Mouse (Mus musculus) midbrain, embryonic 13.5 days (tissue): ENCODE data around the gene Serpinb9. TPM values are rescaled to one million over a fixed set of nuclear protein-coding genes. Genes with fewer than 3 reads are reported as not detected.

ENCODE experiments used
- ATAC-seq: fragments of 200-750 bp; cut with Nextera tagmentation; 2 replicates; pipeline ENCODE4 v1.8.0; 2017; ENCODE audit warnings: mild to moderate bottlenecking, moderate TSS enrichment, moderate library complexity
- H3K27ac ChIP-seq: fragments of 300-500 bp; sonication (generic); 2 replicates; pipeline ENCODE4 v1.5.1; 2015; ENCODE audit warnings: inconsistent platforms, mild to moderate bottlenecking, moderate library complexity
- H3K27me3 ChIP-seq: fragments of 300-500 bp; sonication (generic); 2 replicates; pipeline ENCODE4 v1.6.1; 2015; ENCODE audit warnings: mild to moderate bottlenecking, inconsistent platforms
- H3K36me3 ChIP-seq: fragments of 300-500 bp; sonication (generic); 2 replicates; pipeline ENCODE4 v1.6.1; 2015; ENCODE audit warnings: mild to moderate bottlenecking, inconsistent platforms
- H3K4me1 ChIP-seq: fragments of 300-500 bp; sonication (generic); replicated peaks from 2 replicates; pipeline ENCODE4 v1.6.1; 2015; ENCODE audit warnings: inconsistent platforms
- H3K4me2 ChIP-seq: fragments of 300-500 bp; sonication (generic); replicated peaks from 2 replicates; pipeline ENCODE4 v1.6.1; 2015; ENCODE audit warnings: moderate library complexity, mild to moderate bottlenecking, inconsistent platforms
- H3K4me3 ChIP-seq: fragments of 300-500 bp; sonication (generic); replicated peaks from 2 replicates; pipeline ENCODE4 v1.5.1; 2015; ENCODE audit warnings: mild to moderate bottlenecking, inconsistent platforms
- H3K9ac ChIP-seq: fragments of 300-500 bp; sonication (generic); replicated peaks from 2 replicates; pipeline ENCODE4 v1.6.1; 2015; ENCODE audit warnings: mild to moderate bottlenecking, inconsistent platforms
- H3K9me3 ChIP-seq: fragments of 300-500 bp; sonication (generic); 2 replicates; pipeline ENCODE4 v1.6.1; 2016; ENCODE audit warnings: mild to moderate bottlenecking, inconsistent platforms
- WGBS: fragments of 180-500 bp; shearing (Covaris S2); methylation state at CpG from one replicate; pipeline ENCODE4 v1.1.7; 2015; 5-methylcytosine and 5-hydroxymethylcytosine counted together
- polyA plus RNA-seq: library from polyadenylated mRNA; unstranded; fragments of >200 nt; fragmentation: Nextera tagmentation; extraction: Ambion mirVana; gene quantifications from 2 replicates; pipeline ENCODE4 v1.2.1, GENCODE M21; 2015

Serpinb9 gene
- polyA plus RNA-seq, 1 experiment from 2014 or later: 0.89 TPM

DNA sequence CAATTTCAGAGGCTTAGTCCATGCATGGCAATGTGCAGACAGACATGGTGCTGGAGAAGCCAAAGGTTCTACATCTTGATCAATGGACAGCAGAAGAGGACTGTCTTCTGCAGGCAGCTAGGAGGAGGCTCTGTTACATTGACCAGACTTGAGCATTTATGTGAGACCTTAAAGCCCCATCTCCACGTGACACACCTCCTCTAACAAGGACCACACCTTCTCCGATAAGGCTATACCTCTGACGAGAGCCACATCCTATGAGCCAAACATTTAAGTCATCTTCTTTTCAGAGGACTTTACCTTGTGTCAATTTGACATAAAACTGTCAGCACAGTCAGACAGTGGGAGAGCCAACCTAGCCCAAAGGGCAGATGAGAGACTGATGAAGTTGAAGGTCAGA is 32.3 kb upstream of the Serpinb9 start:
- no peak overlapping the region for H3K9ac ChIP-seq
- H3K4me3 ChIP-seq: no peak overlapping the region
- H3K4me2 ChIP-seq: no peak overlapping the region
- no peaks in the 10 kb centered on the region for H3K4me1 ChIP-seq
- no peak overlapping the region for H3K27ac ChIP-seq
- H3K9me3 ChIP-seq: no peaks in the 10 kb centered on the region
- no peaks in the 10 kb centered on the region for H3K36me3 ChIP-seq
- no peaks in the 10 kb centered on the region for H3K27me3 ChIP-seq
- no peak for ATAC-seq
- WGBS: 84% methylated on average over 3 of the region's 3 CpGs

DNA sequence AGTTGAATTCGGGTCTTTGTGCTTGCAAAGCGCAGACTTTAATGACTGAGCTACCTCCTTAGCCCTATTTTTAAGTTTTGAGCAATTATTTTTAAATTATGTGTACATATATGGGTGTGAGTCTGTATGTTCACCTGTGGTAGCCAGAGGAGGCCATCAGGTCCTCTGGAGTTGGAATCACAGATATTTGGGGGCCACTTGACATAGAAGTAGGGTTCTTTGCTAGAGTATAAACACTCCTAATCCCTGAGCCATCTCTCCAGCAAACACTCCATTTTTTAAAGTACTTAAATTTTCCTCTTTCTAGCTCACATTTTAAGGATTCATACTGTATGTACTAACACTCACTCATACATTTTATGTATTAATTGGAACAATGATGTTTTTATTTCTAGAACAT is 28.8 kb upstream of the Serpinb9 start:
- WGBS: 88% methylated on average over 2 of the region's 2 CpGs
- Histone ChIP-seq H3K27ac (no peak overlapping the region), H3K9ac (no peak overlapping the region), H3K9me3 (no peaks in the 10 kb centered on the region), H3K4me1 (no peaks in the 10 kb centered on the region), H3K4me2 (no peak overlapping the region), H3K36me3 (no peaks in the 10 kb centered on the region), H3K27me3 (no peaks in the 10 kb centered on the region), H3K4me3 (no peak overlapping the region)
- ATAC-seq: no peak

- H3K36me3 ChIP-seq: no peaks in the 10 kb centered on the region
- WGBS: 75% methylated on average over 3 of the region's 3 CpGs
- H3K27ac ChIP-seq: no peak overlapping the region
- no peak overlapping the region for H3K9ac ChIP-seq
- H3K27me3 ChIP-seq: no peaks in the 10 kb centered on the region
- no peak overlapping the region for H3K4me2 ChIP-seq
- no peak for ATAC-seq
- H3K9me3 ChIP-seq: no peaks in the 10 kb centered on the region
- no peaks in the 10 kb centered on the region for H3K4me1 ChIP-seq
- H3K4me3 ChIP-seq: no peak overlapping the region
Observed at GRCm38 (mm10) chr13:32974889-32975460, 28.1 kb upstream of the Serpinb9 start.

DNA sequence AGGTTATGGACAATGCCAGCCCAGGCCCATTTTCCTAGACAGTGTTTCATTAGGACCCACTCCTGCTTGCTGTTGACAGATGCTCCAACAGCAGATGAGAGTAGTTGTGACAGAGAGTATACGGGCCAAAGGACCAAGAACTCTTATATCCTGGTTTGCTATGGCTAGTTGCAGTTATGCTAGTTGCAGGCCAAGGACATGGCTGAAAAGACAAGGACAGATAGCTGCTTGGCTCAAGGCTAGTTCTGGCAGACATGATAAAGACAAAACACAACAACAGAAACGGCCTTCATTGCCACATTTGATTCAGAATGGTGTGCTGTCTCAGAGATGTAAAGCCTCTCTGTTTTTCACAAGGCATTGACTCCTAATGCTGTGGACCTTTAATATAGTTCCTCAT is 27.3 kb upstream of the Serpinb9 start:
- WGBS: 92% methylated on average over 2 of the region's 2 CpGs
- Histone ChIP-seq H3K4me3 (no peak overlapping the region), H3K4me2 (no peak overlapping the region), H3K27me3 (no peaks in the 10 kb centered on the region), H3K27ac (no peak overlapping the region), H3K36me3 (no peaks in the 10 kb centered on the region), H3K9me3 (no peaks in the 10 kb centered on the region), H3K9ac (no peak overlapping the region), H3K4me1 (no peaks in the 10 kb centered on the region)
- ATAC-seq: no peak

GRCm38 (mm10) chr13:32982556-32983042 is 20.5 kb upstream of the Serpinb9 start:
- no peak for ATAC-seq
- no peak overlapping the region for H3K9ac ChIP-seq
- H3K9me3 ChIP-seq: no peaks in the 10 kb centered on the region
- no peaks in the 10 kb centered on the region for H3K4me1 ChIP-seq
- no peaks in the 10 kb centered on the region for H3K36me3 ChIP-seq
- no peak overlapping the region for H3K27ac ChIP-seq
- WGBS: 82% methylated on average over 4 of the region's 4 CpGs
- no peaks in the 10 kb centered on the region for H3K27me3 ChIP-seq
- H3K4me2 ChIP-seq: no peak overlapping the region
- no peak overlapping the region for H3K4me3 ChIP-seq

- ATAC-seq: no peak
- no peaks in the 10 kb centered on the region for H3K36me3 ChIP-seq
- H3K27me3 ChIP-seq: no peaks in the 10 kb centered on the region
- no peak overlapping the region for H3K27ac ChIP-seq
- no peaks in the 10 kb centered on the region for H3K9me3 ChIP-seq
- H3K9ac ChIP-seq: no peak overlapping the region
- H3K4me3 ChIP-seq: no peak overlapping the region
- H3K4me2 ChIP-seq: no peak overlapping the region
- H3K4me1 ChIP-seq: no peaks in the 10 kb centered on the region
Observed at GRCm38 (mm10) chr13:32986256-32986655, 16.8 kb upstream of the Serpinb9 start.

DNA sequence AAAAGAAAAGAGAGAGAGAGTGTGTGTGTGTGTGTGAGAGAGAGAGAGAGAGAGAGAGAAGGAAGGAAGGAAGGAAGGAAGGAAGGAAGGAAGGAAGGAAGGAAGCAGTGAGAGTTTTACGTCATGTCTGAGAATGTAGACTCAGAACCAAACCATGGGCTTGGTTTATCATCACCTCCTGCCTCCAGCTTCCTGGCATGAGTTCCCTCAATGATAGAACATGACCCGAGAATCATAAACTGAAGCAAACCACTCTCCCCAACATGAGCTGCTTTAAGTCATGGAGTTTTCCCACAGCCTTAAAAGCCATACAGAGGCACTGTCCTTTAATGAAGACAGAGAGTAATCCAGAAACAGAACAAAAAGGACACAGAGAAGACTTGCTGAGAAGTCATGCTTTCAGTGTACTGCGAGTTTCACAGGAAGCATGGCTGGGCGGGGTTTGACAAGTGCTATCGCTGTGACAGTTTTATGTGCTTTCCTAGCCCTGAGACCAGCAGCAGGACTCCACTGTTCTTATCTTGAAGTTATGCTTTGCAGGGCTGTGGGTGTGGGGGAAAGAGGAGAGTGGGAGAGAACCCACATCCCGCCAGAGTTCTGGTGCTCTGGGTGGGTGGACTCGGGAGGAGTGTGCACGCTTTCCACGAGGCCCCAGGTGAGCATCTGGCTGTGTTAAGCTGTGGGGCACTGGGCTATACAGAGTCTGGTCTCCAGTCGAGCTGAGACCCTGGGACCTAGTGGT is 9.7 kb upstream of the Serpinb9 start:
- H3K4me3 ChIP-seq: no peak overlapping the region
- no peaks in the 10 kb centered on the region for H3K36me3 ChIP-seq
- H3K27ac ChIP-seq: no peak overlapping the region
- H3K27me3 ChIP-seq: no peaks in the 10 kb centered on the region
- H3K9ac ChIP-seq: no peak overlapping the region
- H3K4me2 ChIP-seq: no peak overlapping the region
- no peaks in the 10 kb centered on the region for H3K9me3 ChIP-seq
- 88% methylated on average over 10 of the region's 10 CpGs for WGBS
- ATAC-seq: no peak
- no peaks in the 10 kb centered on the region for H3K4me1 ChIP-seq

- Histone ChIP-seq H3K27me3 (no peaks in the 10 kb centered on the region), H3K9ac (no peak overlapping the region), H3K9me3 (no peaks in the 10 kb centered on the region), H3K4me2 (no peak overlapping the region), H3K4me1 (no peaks in the 10 kb centered on the region), H3K36me3 (no peaks in the 10 kb centered on the region), H3K27ac (no peak overlapping the region), H3K4me3 (no peak overlapping the region)
- WGBS: 81% methylated on average over 2 of the region's 2 CpGs
- ATAC-seq: no peak
Observed at GRCm38 (mm10) chr13:32993894-32994242, 9.2 kb upstream of the Serpinb9 start.

GRCm38 (mm10) chr13:32995051-32995450 is 8.0 kb upstream of the Serpinb9 start:
- Histone ChIP-seq H3K9me3 (no peaks in the 10 kb centered on the region), H3K4me3 (no peak overlapping the region), H3K27me3 (no peaks in the 10 kb centered on the region), H3K36me3 (no peaks in the 10 kb centered on the region), H3K9ac (no peak overlapping the region), H3K4me2 (no peak overlapping the region), H3K27ac (no peak overlapping the region), H3K4me1 (no peaks in the 10 kb centered on the region)
- no peak for ATAC-seq
- 82% methylated on average over 4 of the region's 4 CpGs for WGBS

DNA sequence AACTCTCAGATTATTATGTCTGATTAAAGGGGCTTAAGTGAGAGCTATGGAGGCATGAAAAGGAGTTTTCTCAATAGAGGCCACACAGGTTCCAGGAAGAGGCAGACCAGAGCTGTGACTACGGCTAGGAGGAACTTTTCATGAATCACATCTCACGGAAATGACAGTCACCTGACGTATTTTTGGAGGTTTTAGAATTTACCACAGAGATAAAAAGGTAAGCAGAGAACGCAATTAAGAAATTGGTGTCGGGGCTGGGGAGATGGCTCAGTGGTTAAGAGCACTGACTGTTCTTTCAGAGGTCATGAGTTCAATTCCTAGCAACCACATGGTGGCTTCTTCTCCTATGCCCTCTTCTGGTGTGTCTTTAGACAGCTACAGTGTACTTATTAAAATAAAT is 1.7 kb upstream of the Serpinb9 start:
- no peak overlapping the region for H3K27ac ChIP-seq
- H3K4me1 ChIP-seq: 0 out of 2 replicates have a peak, but pooled peaks cover 7% of the 10 kb centered on the region
- no peak overlapping the region for H3K4me3 ChIP-seq
- no peak overlapping the region for H3K4me2 ChIP-seq
- no peak overlapping the region for H3K9ac ChIP-seq
- WGBS: 92% methylated on average over 5 of the region's 5 CpGs
- no peaks in the 10 kb centered on the region for H3K36me3 ChIP-seq
- ATAC-seq: no peak
- no peaks in the 10 kb centered on the region for H3K27me3 ChIP-seq
- H3K9me3 ChIP-seq: no peaks in the 10 kb centered on the region

GRCm38 (mm10) chr13:33003523-33004413 is 718 bp downstream of the Serpinb9 start:
- 70% methylated on average over 9 of the region's 9 CpGs for WGBS
- H3K4me2 ChIP-seq: peak overlapping the region; percentile 39
- no peak for ATAC-seq
- no peaks in the 10 kb centered on the region for H3K36me3 ChIP-seq
- H3K4me3 ChIP-seq: peak overlapping the region; percentile 14; the same call in 1 of the 2 replicates
- H3K9me3 ChIP-seq: no peaks in the 10 kb centered on the region
- no peak overlapping the region for H3K9ac ChIP-seq
- H3K4me1 ChIP-seq: 0 out of 2 replicates have a peak, but pooled peaks cover 7% of the 10 kb centered on the region
- no peak overlapping the region for H3K27ac ChIP-seq
- no peaks in the 10 kb centered on the region for H3K27me3 ChIP-seq
